8 mouse cellular contexts compared by ENCODE assay signal in genomic region chr12:86810725-86811444, GRCm38 (mm10).
DNase-seq lines count a peak whose midpoint lies in the region; ATAC-seq and TF ChIP-seq lines count a peak whose summit lies in the region.

No protein-coding gene starts in this region.

- 0 out of 2 replicates have a peak, but pooled peaks have one; percentile 1 for TF ChIP-seq CTCF in lung, postnatal 0 days (IDR thresholded peaks at IDR 0.05)
- no peak for TF ChIP-seq CTCF in spleen, adult 2 months (IDR thresholded peaks at IDR 0.05; ENCODE audit: extremely low read depth, insufficient read depth, insufficient read length, insufficient replicate concordance)

- no peak overlapping the region for H3K4me3 ChIP-seq in hindbrain, embryonic 11.5 days (ENCODE audit: low read depth, low read length)
- no peak overlapping the region for H3K4me3 ChIP-seq in lung, postnatal 0 days (ENCODE audit: low read depth, low read length)
- H3K4me3 ChIP-seq in spleen, adult 2 months (ENCODE audit: extremely low read depth, insufficient read depth, insufficient read length): no peak overlapping the region

- no peaks in the 10 kb centered on the region for H3K36me3 ChIP-seq in hindbrain, embryonic 11.5 days (ENCODE audit: control insufficient read depth, insufficient read depth, low read length)
- no peaks in the 10 kb centered on the region for H3K36me3 ChIP-seq in lung, postnatal 0 days (ENCODE audit: insufficient read depth, low read length)
- H3K36me3 ChIP-seq in spleen, adult 2 months (ENCODE audit: control insufficient read depth, insufficient read depth, low read length): no peaks in the 10 kb centered on the region

- 0 out of 2 replicates have a peak overlapping the region, but pooled peaks have one; percentile 20 for H3K27ac ChIP-seq in hindbrain, embryonic 11.5 days (ENCODE audit: low read depth, low read length)
- peak overlapping the region; percentile 34 for H3K27ac ChIP-seq in lung, postnatal 0 days (ENCODE audit: low read length)
- H3K27ac ChIP-seq in spleen, adult 2 months (ENCODE audit: insufficient read depth, low read length): peak overlapping the region; percentile 81

- peak; percentile 49 for TF ChIP-seq POLR2A in spleen, adult 2 months (IDR thresholded peaks at IDR 0.05; ENCODE audit: low read depth, low read length)

- 60% methylated on average over 11 of the region's 11 CpGs for WGBS in hindbrain, embryonic 11.5 days
- WGBS in lung, postnatal 0 days: 27% methylated on average over 11 of the region's 11 CpGs
- WGBS in spleen, adult 2 months: 26% methylated on average over 11 of the region's 11 CpGs

- no peak overlapping the region for H3K9ac ChIP-seq in hindbrain, embryonic 11.5 days (ENCODE audit: low read depth, low read length)
- H3K9ac ChIP-seq in lung, postnatal 0 days (replicated peaks; ENCODE audit: low read depth): no peak overlapping the region

- H3K4me1 ChIP-seq in hindbrain, embryonic 11.5 days (replicated peaks; ENCODE audit: control insufficient read depth, insufficient read depth, low read length): peaks cover 26% of the 10 kb centered on the region
- H3K4me1 ChIP-seq in lung, postnatal 0 days (ENCODE audit: insufficient read depth, low read depth, low read length): peaks cover 12% of the 10 kb centered on the region; the same call in 1 of the 2 replicates
- H3K4me1 ChIP-seq in spleen, adult 2 months (ENCODE audit: control insufficient read depth, insufficient read depth, insufficient read length): peaks cover 21% of the 10 kb centered on the region; the same call in 1 of the 2 replicates

- ATAC-seq in hindbrain, embryonic 11.5 days (ENCODE audit: low FRiP score): no peak
- ATAC-seq in lung, postnatal 0 days: peak; percentile 56

- H3K9me3 ChIP-seq in hindbrain, embryonic 11.5 days (ENCODE audit: control insufficient read depth, low read length): no peaks in the 10 kb centered on the region
- H3K9me3 ChIP-seq in lung, postnatal 0 days (ENCODE audit: low read length): no peaks in the 10 kb centered on the region

- no peak for TF ChIP-seq EP300 in lung, postnatal 0 days (IDR thresholded peaks at IDR 0.05)

- H3K27me3 ChIP-seq in hindbrain, embryonic 11.5 days (ENCODE audit: control insufficient read depth, insufficient read depth, low read length): no peaks in the 10 kb centered on the region; the same call in 1 of the 2 replicates
- H3K27me3 ChIP-seq in lung, postnatal 0 days (replicated peaks; ENCODE audit: insufficient read depth, low read length): no peaks in the 10 kb centered on the region
- H3K27me3 ChIP-seq in spleen, adult 2 months (ENCODE audit: control insufficient read depth, insufficient read depth, low read length): no peaks in the 10 kb centered on the region

- peak; percentile 83 to 93 for DNase-seq in adrenal gland, adult (ENCODE audit: inconsistent age in 2 of 2, low spot score in 1 of 2)
- DNase-seq in adrenal gland, postnatal 4 days (ENCODE audit: low spot score in 2 of 2): no peak
- peak; percentile 38 for DNase-seq in spleen, adult 12 weeks (ENCODE audit: low spot score)
- no peak for DNase-seq in spleen, postnatal 14 days (ENCODE audit: low spot score in 2 of 2)
- no peak for DNase-seq in hindbrain, embryonic 11.5 days (ENCODE audit: low spot score)
- peak; percentile 59 for DNase-seq in lung, postnatal 0 days (ENCODE audit: low spot score)
- DNase-seq in spleen, adult 2 months (ENCODE audit: low read depth in 1 of 2, low spot score in 2 of 2): peak; percentile 69 to 77
- DNase-seq in testis, postnatal 14 days (ENCODE audit: low spot score): no peak

- H3K4me2 ChIP-seq in hindbrain, embryonic 11.5 days (replicated peaks; ENCODE audit: low read depth, low read length): no peak overlapping the region
- H3K4me2 ChIP-seq in lung, postnatal 0 days (replicated peaks; ENCODE audit: low read depth, low read length): no peak overlapping the region

Comparison
In these comparisons a context has a peak if more than half of its experiments do, and no peak if none do; other contexts are left out.
1. DNase-seq: peak in adrenal gland, adult (2 of 2), spleen, adult 12 weeks (single experiment), lung, postnatal 0 days (single experiment) and spleen, adult 2 months (2 of 2); none in adrenal gland, postnatal 4 days (0 of 2), spleen, postnatal 14 days (0 of 2), hindbrain, embryonic 11.5 days (single experiment) and testis, postnatal 14 days (single experiment).
2. H3K27ac ChIP-seq: peak in every context shown above with its lines; median percentile 81 in spleen, adult 2 months; 34 in lung, postnatal 0 days; 20 in hindbrain, embryonic 11.5 days.